Mouse (Mus musculus) forebrain, embryonic 11.5 days (tissue): ENCODE data around the gene Tmcc2. TPM values are rescaled to one million over a fixed set of nuclear protein-coding genes. Genes with fewer than 3 reads are reported as not detected.

ENCODE experiments used
- ATAC-seq: fragments of 200-750 bp; cut with Nextera tagmentation; replicated peaks from 2 replicates; pipeline ENCODE4 v1.8.0; 2017; ENCODE audit warnings: moderate TSS enrichment; ENCODE audit not compliant: low FRiP score
- DNase-seq: peaks from one replicate; pipeline ENCODE4 v3.0.0-alpha.2; 2017; ENCODE audit warnings: low spot score
- H3K27ac ChIP-seq: fragments of 300-500 bp; sonication (generic); 2 replicates; pipeline ENCODE4 v1.5.1; 2014; ENCODE audit warnings: low read depth, low read length
- H3K27me3 ChIP-seq: fragments of 300-500 bp; sonication (generic); 2 replicates; pipeline ENCODE4 v1.6.1; 2014; ENCODE audit warnings: mild to moderate bottlenecking, low read length, mixed read lengths; ENCODE audit not compliant: control insufficient read depth, insufficient read depth
- H3K36me3 ChIP-seq: fragments of 300-500 bp; sonication (generic); 2 replicates; pipeline ENCODE4 v1.6.1; 2014; ENCODE audit warnings: mild to moderate bottlenecking, low read length, moderate library complexity, mixed read lengths; ENCODE audit not compliant: control insufficient read depth, insufficient read depth
- H3K4me1 ChIP-seq: fragments of 300-500 bp; sonication (generic); replicated peaks from 2 replicates; pipeline ENCODE4 v1.6.1; 2014; ENCODE audit warnings: low read length, mixed read lengths; ENCODE audit not compliant: control insufficient read depth, insufficient read depth
- H3K4me2 ChIP-seq: fragments of 300-500 bp; sonication (generic); 2 replicates; pipeline ENCODE4 v1.6.1; 2014; ENCODE audit warnings: low read depth, mild to moderate bottlenecking, low read length, moderate library complexity, mixed read lengths; ENCODE audit not compliant: severe bottlenecking
- H3K4me3 ChIP-seq: fragments of 300-500 bp; sonication (generic); 2 replicates; pipeline ENCODE4 v1.5.1; 2014; ENCODE audit warnings: low read depth, low read length
- H3K9ac ChIP-seq: fragments of 300-500 bp; sonication (generic); 2 replicates; pipeline ENCODE4 v1.6.1; 2014; ENCODE audit warnings: low read length
- H3K9me3 ChIP-seq: fragments of 300-500 bp; sonication (generic); 2 replicates; pipeline ENCODE4 v1.6.1; 2016; ENCODE audit warnings: low read length, mixed read lengths; ENCODE audit not compliant: control insufficient read depth
- WGBS: fragments of 180-500 bp; shearing (Covaris S2); extraction: QIAGEN DNeasy Blood & Tissue Kit; methylation state at CpG from one replicate; pipeline ENCODE4 v1.1.7; 2014; 5-methylcytosine and 5-hydroxymethylcytosine counted together
- polyA plus RNA-seq: library from polyadenylated mRNA; unstranded; fragments of >200 nt; fragmentation: Nextera tagmentation; extraction: Ambion mirVana; gene quantifications from 2 replicates; pipeline ENCODE4 v1.2.1, GENCODE M21; 2014

Tmcc2 gene
- polyA plus RNA-seq, 1 experiment from 2014 or later = 16.1 TPM

DNA sequence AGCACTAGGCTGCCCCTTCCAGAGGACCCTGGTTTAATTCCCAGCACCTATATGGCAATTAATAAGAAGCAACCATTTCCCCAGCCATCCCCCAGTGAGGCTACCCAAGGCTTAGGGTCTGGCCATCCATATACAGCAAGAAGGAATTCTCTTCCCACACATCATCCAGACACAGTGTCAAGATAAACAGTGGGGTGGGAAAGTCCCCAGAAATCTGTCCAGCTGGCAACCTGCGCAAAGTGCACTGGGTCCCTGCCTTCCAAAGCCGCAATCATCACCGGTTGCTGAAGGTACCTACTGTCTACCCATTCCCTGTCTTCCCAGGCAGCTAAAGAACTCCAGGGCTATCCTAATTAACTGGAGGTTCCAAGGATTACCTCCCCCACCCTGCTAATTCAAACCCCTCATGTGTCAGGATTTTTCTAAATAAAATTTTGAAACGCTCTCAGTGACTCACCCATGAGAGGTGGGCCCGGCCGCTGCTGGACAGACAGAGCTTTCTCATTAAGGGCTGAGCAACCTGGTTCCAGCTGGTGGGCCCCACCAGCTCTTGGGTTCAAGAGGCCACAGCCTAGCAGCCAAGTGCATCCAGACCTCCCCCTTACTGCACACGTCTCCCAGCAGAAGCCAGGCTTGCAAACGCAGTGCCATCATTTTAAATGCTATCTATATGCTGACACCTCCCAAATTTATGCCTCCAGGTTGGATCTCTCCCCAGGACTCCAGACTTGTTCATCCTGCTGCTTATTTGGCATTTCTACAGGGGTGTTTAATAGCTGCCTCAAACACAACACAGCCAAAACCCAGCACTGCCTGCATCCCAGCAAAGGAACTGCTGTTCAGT is 14.6 kb downstream of the Tmcc2 start:
- H3K9ac ChIP-seq = no peak overlapping the region
- H3K4me3 ChIP-seq = no peak overlapping the region
- 82% methylated on average over 8 of the region's 8 CpGs for WGBS
- H3K36me3 ChIP-seq = no peaks in the 10 kb centered on the region; the same call in 1 of the 2 replicates
- no peak overlapping the region for H3K4me2 ChIP-seq
- no peak for ATAC-seq
- H3K27me3 ChIP-seq = no peaks in the 10 kb centered on the region
- no peak for DNase-seq
- peaks cover 6% of the 10 kb centered on the region for H3K4me1 ChIP-seq
- H3K27ac ChIP-seq = no peak overlapping the region
- no peaks in the 10 kb centered on the region for H3K9me3 ChIP-seq

DNA sequence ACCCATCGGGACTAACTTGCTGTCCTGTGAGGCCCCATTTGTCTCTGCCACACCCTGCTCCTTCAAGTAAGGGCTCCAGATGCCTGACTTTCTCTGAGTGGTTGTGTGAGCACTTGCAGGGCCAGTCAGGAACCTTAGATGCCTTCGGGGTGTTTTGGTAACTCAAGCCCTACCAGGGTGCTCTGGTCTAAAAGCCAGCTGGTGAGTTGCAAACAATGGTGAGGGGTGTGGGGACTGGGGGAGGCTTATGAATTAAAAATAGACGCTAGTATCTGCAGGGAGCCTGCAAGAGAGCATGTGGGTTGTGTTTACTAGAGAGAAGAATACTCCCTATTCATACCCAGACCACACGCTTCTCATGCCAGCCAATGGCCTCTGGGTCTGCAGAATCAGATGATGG is 15.8 kb downstream of the Tmcc2 start:
- H3K27ac ChIP-seq = no peak overlapping the region

DNA sequence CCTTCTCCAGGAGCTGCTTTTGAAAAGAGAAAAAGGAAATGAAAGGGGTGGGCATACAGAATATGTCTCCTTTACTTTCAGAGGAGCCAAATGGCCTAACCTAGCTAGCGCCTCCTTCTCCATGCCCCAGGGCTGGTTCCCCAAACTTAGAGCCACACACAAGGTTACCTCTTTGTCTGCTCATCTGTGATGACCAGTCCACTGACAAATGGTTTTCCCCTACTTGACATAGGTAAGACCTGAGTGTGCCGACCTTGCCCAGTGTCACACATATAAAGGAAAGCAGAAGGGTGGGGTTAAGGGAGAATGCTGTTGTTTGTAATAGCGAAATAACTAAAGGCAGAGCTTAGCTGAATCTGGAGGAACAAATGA is 16.2 kb downstream of the Tmcc2 start:
- ATAC-seq = no peak
- Histone ChIP-seq H3K27ac (peak overlapping the region; percentile 47; the same call in 1 of the 2 replicates), H3K4me2 (no peak overlapping the region), H3K4me1 (peaks cover 6% of the 10 kb centered on the region), H3K27me3 (no peaks in the 10 kb centered on the region), H3K9ac (no peak overlapping the region), H3K36me3 (no peaks in the 10 kb centered on the region; the same call in 1 of the 2 replicates), H3K9me3 (no peaks in the 10 kb centered on the region), H3K4me3 (no peak overlapping the region)
- DNase-seq = no peak
- 73% methylated on average over 3 of the region's 3 CpGs for WGBS

More for the DNA sequence above, 15.8 kb downstream of the Tmcc2 start:
- Histone ChIP-seq H3K27me3 (no peaks in the 10 kb centered on the region), H3K36me3 (no peaks in the 10 kb centered on the region; the same call in 1 of the 2 replicates), H3K4me2 (no peak overlapping the region), H3K4me1 (peaks cover 6% of the 10 kb centered on the region), H3K4me3 (no peak overlapping the region), H3K9me3 (no peaks in the 10 kb centered on the region), H3K9ac (no peak overlapping the region)
- DNase-seq = no peak
- 52% methylated on average over 4 of the region's 4 CpGs for WGBS
- no peak for ATAC-seq

DNA sequence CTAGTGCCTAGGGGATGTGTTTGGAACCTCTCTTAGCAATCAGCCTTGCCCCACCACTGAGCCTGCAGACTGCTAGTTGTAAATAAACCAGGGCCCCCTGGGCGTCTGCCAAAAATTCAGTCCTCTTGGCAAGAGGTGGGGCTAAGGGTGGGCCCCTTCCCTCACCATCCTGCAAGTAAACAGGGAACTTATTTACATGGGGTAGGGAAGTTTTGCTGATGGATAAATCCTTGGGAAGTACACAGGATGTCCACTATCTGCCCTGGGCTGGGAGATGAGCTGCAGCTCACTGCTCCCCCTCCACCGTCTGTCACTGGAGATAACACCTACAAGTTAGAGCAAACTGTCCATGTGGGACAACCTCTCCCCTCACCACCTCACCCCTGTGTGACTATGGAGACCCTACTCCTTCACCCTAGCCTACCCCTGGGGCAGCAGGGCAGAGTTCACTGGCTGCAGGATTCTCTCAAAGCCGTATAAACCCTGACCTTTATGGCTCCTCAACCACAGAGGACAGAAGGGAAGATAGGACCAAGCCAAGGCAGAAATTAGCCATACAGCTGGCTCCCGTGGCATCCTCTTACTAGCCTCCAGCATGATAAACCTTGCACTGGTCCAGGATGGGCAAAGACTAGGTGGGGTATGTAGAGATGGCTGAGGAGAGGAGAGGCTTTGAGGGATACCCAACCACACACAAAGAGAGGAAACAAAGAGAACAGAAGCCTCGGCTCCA is 16.8 kb downstream of the Tmcc2 start:
- H3K9ac ChIP-seq = no peak overlapping the region
- DNase-seq = no peak
- no peak; the same call in 1 of the 2 replicates for ATAC-seq
- H3K27ac ChIP-seq = peak overlapping the region; percentile 26; the same call in 1 of the 2 replicates
- H3K36me3 ChIP-seq = no peaks in the 10 kb centered on the region; the same call in 1 of the 2 replicates
- H3K9me3 ChIP-seq = no peaks in the 10 kb centered on the region
- H3K4me3 ChIP-seq = no peak overlapping the region
- WGBS = 64% methylated on average over 5 of the region's 5 CpGs
- H3K4me1 ChIP-seq = peaks cover 6% of the 10 kb centered on the region
- no peak overlapping the region for H3K4me2 ChIP-seq
- no peaks in the 10 kb centered on the region for H3K27me3 ChIP-seq

DNA sequence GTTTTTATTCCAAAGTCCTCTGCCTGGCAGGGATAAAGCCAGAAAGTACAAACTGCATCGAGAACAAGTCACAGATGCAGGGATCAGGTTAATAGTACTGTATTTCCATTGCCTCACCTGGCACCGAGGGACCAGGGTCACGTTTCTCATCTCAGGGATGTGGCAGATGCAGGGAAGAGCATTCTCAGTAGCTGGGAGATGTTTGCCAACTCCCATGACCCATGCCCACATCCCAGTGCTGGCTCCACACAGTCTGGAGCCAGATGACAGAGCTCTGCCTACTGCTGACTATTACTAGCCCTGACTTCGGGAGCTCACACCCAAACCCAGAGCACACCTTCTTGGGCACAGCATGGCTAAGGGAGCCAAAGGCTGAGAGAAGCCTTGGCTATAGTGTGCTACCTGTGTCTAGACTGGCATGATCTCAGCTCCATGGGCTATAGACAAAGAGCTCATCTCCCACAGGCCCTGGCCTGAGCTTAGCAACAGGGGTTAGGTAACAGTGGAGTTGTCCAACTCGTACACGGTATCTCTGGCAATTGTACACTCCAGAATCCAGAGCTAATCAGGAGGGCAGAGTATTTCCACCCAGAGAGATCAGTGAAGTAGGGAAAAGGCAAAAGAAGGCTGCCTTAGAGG is 18.1 kb downstream of the Tmcc2 start:
- Histone ChIP-seq H3K27ac (no peak overlapping the region), H3K4me2 (no peak overlapping the region), H3K4me3 (no peak overlapping the region), H3K27me3 (no peaks in the 10 kb centered on the region), H3K36me3 (no peaks in the 10 kb centered on the region), H3K9ac (no peak overlapping the region), H3K9me3 (no peaks in the 10 kb centered on the region), H3K4me1 (peaks cover 6% of the 10 kb centered on the region)
- ATAC-seq = no peak
- DNase-seq = no peak
- 88% methylated on average over 6 of the region's 6 CpGs for WGBS

DNA sequence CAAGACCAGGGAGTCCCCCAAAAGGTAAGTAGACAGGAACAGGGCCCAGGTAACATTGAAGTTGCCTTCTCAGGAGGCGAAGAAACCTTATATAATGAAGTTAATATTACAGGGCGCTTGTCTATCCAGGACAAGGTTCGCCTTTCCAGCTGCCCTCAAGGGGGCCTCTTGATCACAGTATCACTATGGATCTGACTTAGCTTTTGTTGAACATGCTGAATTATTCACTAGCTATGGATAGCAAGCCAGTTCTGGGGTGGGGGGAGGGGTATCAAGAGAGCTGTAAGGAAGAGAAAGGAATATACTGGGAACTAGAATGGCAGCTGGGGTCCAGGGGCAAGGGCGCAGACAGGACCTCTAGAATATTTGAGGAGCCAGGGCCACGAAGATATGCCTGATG is 18.7 kb downstream of the Tmcc2 start:
- Histone ChIP-seq H3K27me3 (no peaks in the 10 kb centered on the region), H3K4me2 (no peak overlapping the region), H3K9me3 (no peaks in the 10 kb centered on the region), H3K4me3 (no peak overlapping the region), H3K9ac (no peak overlapping the region), H3K4me1 (peaks cover 8% of the 10 kb centered on the region), H3K36me3 (no peaks in the 10 kb centered on the region), H3K27ac (no peak overlapping the region)
- WGBS = 86% methylated on average over 5 of the region's 5 CpGs
- ATAC-seq (no peak), DNase-seq (no peak)

DNA sequence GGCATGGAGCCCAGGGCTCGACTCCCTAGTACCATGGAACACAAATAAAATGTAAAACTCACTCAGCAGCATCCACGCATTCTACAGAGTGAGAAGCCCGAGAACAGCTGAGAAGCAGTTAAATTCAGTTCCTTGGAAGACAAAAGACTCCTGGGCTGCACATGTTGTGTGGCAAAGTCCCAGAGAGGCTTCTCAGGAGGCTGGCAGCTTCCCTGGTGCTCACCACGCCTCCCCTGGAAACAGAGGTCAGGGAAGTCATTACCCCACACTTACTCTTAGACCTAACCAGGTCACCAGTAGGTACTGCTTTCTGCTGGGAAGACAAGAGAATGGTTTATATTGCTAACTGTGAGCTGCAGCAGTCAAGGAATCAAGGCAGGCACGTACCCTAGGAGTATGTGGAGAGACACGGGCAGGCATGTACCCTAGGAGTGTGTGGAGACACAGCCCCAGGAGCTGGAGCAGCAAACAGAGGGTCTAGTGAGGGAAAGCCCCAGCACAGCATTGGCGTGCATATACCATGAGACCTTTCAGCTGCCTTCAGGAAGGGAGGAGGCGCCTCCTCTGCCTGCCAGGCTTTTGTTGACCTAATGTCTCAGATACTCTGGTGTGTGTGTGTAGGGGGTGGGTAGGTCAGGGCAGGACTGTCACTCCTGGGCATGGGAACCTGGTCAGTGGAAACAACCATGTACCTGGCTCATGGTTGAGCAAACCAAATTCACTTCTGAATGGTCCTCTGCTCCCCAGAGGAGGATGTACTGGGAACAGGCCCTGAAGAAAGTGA is 19.6 kb downstream of the Tmcc2 start:
- Histone ChIP-seq H3K4me3 (no peak overlapping the region), H3K4me2 (no peak overlapping the region), H3K36me3 (no peaks in the 10 kb centered on the region), H3K9me3 (no peaks in the 10 kb centered on the region), H3K9ac (no peak overlapping the region), H3K27me3 (no peaks in the 10 kb centered on the region), H3K4me1 (peaks cover 8% of the 10 kb centered on the region), H3K27ac (no peak overlapping the region)
- DNase-seq (no peak), ATAC-seq (no peak)
- 56% methylated on average over 8 of the region's 8 CpGs for WGBS

DNA sequence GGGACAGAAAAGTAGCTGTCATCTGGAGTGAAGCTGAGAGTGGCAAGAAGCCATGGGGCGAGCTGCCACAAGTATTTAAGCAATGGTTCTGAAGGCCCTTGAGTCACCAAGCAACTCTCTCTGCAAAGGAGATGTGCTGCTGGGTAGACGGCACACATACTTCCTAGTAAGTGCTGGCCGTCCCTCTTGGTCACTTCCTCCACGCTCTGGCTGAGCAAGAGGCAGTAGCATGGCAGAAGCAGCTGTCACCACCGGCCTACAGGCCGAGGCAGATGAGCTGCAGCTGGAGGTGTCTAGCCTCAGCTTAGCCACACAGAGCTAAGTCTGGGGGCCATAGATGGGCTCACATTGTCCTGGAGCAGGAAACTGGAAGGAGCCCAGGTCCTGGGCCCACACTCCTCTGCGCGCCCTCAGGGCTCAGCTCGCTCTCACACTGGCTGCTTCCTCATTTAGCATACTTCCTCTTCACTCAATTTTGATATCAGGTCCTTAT is 20.4 kb downstream of the Tmcc2 start:
- no peak overlapping the region for H3K9ac ChIP-seq
- peaks cover 10% of the 10 kb centered on the region for H3K4me1 ChIP-seq
- 87% methylated on average over 9 of the region's 9 CpGs for WGBS
- no peak for ATAC-seq
- H3K27ac ChIP-seq = no peak overlapping the region
- no peak overlapping the region for H3K4me3 ChIP-seq
- H3K36me3 ChIP-seq = no peaks in the 10 kb centered on the region
- no peak for DNase-seq
- H3K9me3 ChIP-seq = no peaks in the 10 kb centered on the region
- H3K27me3 ChIP-seq = no peaks in the 10 kb centered on the region
- no peak overlapping the region for H3K4me2 ChIP-seq
